ENCODE assay signal across 17 mouse cellular contexts in genomic region chr11:91096000-91096652, GRCm38 (mm10).
"Had no signal": no experiment of that assay in that cellular context is flagged by ENCODE, and none has a peak within 500 bp of the region (broad histone marks: within the 10 kb centered on the region; RNA-seq: fewer than 3 reads in every experiment).

No protein-coding gene starts in this region.

- ATAC-seq: inflammation-experienced regulatory T-cells, adult 6 months; intestine, postnatal 0 days; lung, postnatal 0 days had no signal

- H3K4me2 ChIP-seq: limb, embryonic 13.5 days; stomach, embryonic 15.5 days had no signal

- H3K9ac ChIP-seq: limb, embryonic 13.5 days; liver, embryonic 14.5 days; stomach, embryonic 15.5 days had no signal

- H3K27me3 ChIP-seq: limb, embryonic 13.5 days; stomach, embryonic 15.5 days had no signal

- H3K4me1 ChIP-seq: midbrain, embryonic 10.5 days; stomach, embryonic 15.5 days had no signal

- DNase-seq: kidney, postnatal 10 days; layer of hippocampus, adult 9-11 months; layer of hippocampus, postnatal 36 days; lung, adult 2 months; lung, postnatal 36 days; midbrain, embryonic 14.5 days; right cerebral cortex, postnatal 4 days; spleen, adult 18-20 months; thymus, adult 2 months; thymus, postnatal 36 days had no signal

- H3K36me3 ChIP-seq: limb, embryonic 13.5 days; midbrain, embryonic 10.5 days; stomach, embryonic 15.5 days had no signal

- H3K9me3 ChIP-seq: limb, embryonic 13.5 days; midbrain, embryonic 10.5 days; stomach, embryonic 15.5 days had no signal

- H3K27ac ChIP-seq: limb, embryonic 13.5 days; liver, embryonic 14.5 days; midbrain, embryonic 10.5 days; stomach, embryonic 15.5 days had no signal

- H3K4me3 ChIP-seq: limb, embryonic 13.5 days; midbrain, embryonic 10.5 days; stomach, embryonic 15.5 days had no signal
